Mouse (Mus musculus): ENCODE measurements at regions not wholly inside any gene's neighbourhood (a gene's known extent, or its start where the extent isn't known, plus 50 kb on each side); places are given as distances from the start of the nearest gene placed in this dataset.

GRCm38 (mm10) chr13:50975306-50975920 is 125.3 kb upstream of the Spin1 start:
- TF ChIP-seq GATA1 (IDR thresholded peaks at IDR 0.05; ENCODE audit: borderline replicate concordance, low read length): no peak
- TF ChIP-seq FLI1 (IDR thresholded peaks at IDR 0.05; ENCODE audit: low read length): no peak
